Mouse (Mus musculus) spleen, adult 2 months (tissue): ENCODE results near the gene Il13ra1.

Experiments
- CTCF ChIP-seq: fragments of 200-500 bp; IDR thresholded peaks from 2 replicates; pipeline ENCODE4 v1.5.1; 2011; ENCODE audit warnings: mild to moderate bottlenecking, inconsistent platforms; ENCODE audit not compliant: insufficient read depth, insufficient read length, insufficient replicate concordance; ENCODE audit errors: extremely low read depth
- POLR2A ChIP-seq: fragments of 200-500 bp; IDR thresholded peaks from 2 replicates; pipeline ENCODE4 v1.6.1; 2011; ENCODE audit warnings: low read depth, low read length, inconsistent platforms

DNA sequence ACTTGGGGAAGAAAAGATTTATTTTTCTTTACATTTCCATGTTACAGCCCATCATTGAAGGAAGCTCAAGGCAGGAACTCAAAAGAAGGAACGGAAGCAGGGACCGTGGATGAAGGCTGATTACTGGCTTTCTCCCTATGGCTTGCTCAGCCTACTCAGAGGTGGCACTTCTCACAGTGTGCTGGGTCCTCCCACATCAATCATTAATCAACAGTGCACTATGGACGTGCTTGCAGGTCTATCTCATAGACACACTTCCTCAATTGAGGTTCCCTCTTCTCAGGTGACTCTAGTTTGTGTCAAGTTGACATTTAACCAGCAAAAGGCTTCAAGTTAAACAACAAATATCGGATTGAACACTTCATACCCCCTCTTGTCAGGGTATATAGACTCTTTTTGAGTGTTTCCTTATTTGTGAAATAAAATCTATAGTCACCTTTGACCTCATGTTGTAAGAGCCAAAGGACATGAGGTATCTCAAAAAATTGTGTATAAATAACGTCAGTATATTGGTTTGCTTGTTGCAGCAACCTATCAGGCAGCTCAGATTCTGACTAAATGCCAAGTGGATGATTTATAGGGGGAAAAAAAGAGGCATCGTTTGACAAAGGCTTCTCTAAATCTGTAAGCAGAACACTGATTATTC is 30.2 kb downstream of the Il13ra1 start:
- TF ChIP-seq POLR2A: no peak
- no peak for TF ChIP-seq CTCF
